Mouse (Mus musculus) bone marrow, adult 2 months (tissue): Measurements from ENCODE around the gene Mmrn2.

Experiments
- CTCF ChIP-seq: fragments of 200-500 bp; IDR thresholded peaks from 2 replicates; pipeline ENCODE4 v1.5.1; 2011; ENCODE audit warnings: low read length, control low read depth; ENCODE audit not compliant: control insufficient read depth, insufficient read depth
- POLR2A ChIP-seq: fragments of 200-500 bp; IDR thresholded peaks from 2 replicates; pipeline ENCODE4 v1.6.1; 2011; ENCODE audit warnings: low read depth, mild to moderate bottlenecking, control low read depth, low read length, borderline replicate concordance; ENCODE audit not compliant: control insufficient read depth

GRCm38 (mm10) chr14:34402871-34403270, 27.6 kb downstream of the Mmrn2 start:
- TF ChIP-seq POLR2A (no peak), CTCF (no peak)
